Mouse (Mus musculus): Measurements from ENCODE around the gene Amy2a1. TPM values are rescaled to one million over a fixed set of nuclear protein-coding genes. Genes with fewer than 3 reads are reported as not detected.
"Not testable (repeated sequence)": the region's sequence is repeated elsewhere in the genome, so short reads cannot be mapped to it uniquely, and the experiment has no call there.

Amy2a1 gene
- not detected in 2 replicates for polyA plus RNA-seq (2016; fragmentation: Nextera tagmentation; extraction: Ambion mirVana)

- DNase-seq (ENCODE audit: low spot score); H3K4me3 ChIP-seq; H3K36me3 ChIP-seq; H3K27ac ChIP-seq; H3K27me3 ChIP-seq (ENCODE audit: insufficient read depth, poor library complexity, severe bottlenecking); H3K4me1 ChIP-seq; H3K9me3 ChIP-seq: not testable (repeated sequence)
- 86% methylated on average over 3 of the region's 3 CpGs for WGBS
Measured at GRCm38 (mm10) chr3:113532328-113532727, at the start of gene Amy2a1. Amy2a1 (minus strand) TSS chr3:113532428.

- Histone ChIP-seq H3K4me3 (no peak overlapping the region), H3K9me3 (no peaks in the 10 kb centered on the region), H3K27ac (no peak overlapping the region), H3K4me1 (no peaks in the 10 kb centered on the region), H3K27me3 (ENCODE audit: insufficient read depth, poor library complexity, severe bottlenecking) (no peaks in the 10 kb centered on the region), H3K36me3 (no peaks in the 10 kb centered on the region)
- 74% methylated on average over 4 of the region's 4 CpGs for whole genome bisulfite sequencing
- DNase-seq (ENCODE audit: low spot score) = no peak
Measured at GRCm38 (mm10) chr3:113574578-113574977, 42.4 kb upstream of the Amy2a1 start.

- no peaks in the 10 kb centered on the region for H3K9me3 ChIP-seq
- WGBS = 72% methylated on average over 2 of the region's 2 CpGs
- no peaks in the 10 kb centered on the region for H3K4me1 ChIP-seq
- no peaks in the 10 kb centered on the region for H3K36me3 ChIP-seq
- H3K4me3 ChIP-seq = no peak overlapping the region
- H3K27me3 ChIP-seq (ENCODE audit: insufficient read depth, poor library complexity, severe bottlenecking) = no peaks in the 10 kb centered on the region
- H3K27ac ChIP-seq = no peak overlapping the region
- DNase-seq (ENCODE audit: low spot score) = no peak
Measured at GRCm38 (mm10) chr3:113574138-113574537, 41.9 kb upstream of the Amy2a1 start.

- DNase-seq (ENCODE audit: low spot score) = no peak
- H3K27me3 ChIP-seq (ENCODE audit: insufficient read depth, poor library complexity, severe bottlenecking) = no peaks in the 10 kb centered on the region
- WGBS = 76% methylated on average over 3 of the region's 3 CpGs
- H3K9me3 ChIP-seq = no peaks in the 10 kb centered on the region
- no peak overlapping the region for H3K27ac ChIP-seq
- no peaks in the 10 kb centered on the region for H3K36me3 ChIP-seq
- no peaks in the 10 kb centered on the region for H3K4me1 ChIP-seq
- H3K4me3 ChIP-seq = no peak overlapping the region
Measured at GRCm38 (mm10) chr3:113572158-113572557, 39.9 kb upstream of the Amy2a1 start.

- H3K27ac ChIP-seq = no peak overlapping the region
- no peaks in the 10 kb centered on the region for H3K4me1 ChIP-seq
- no peak overlapping the region for H3K4me3 ChIP-seq
- no peaks in the 10 kb centered on the region for H3K27me3 ChIP-seq (ENCODE audit: insufficient read depth, poor library complexity, severe bottlenecking)
- no peaks in the 10 kb centered on the region for H3K36me3 ChIP-seq
- H3K9me3 ChIP-seq = no peaks in the 10 kb centered on the region
- DNase-seq (ENCODE audit: low spot score) = no peak
Measured at GRCm38 (mm10) chr3:113539692-113540091, 7.5 kb upstream of the Amy2a1 start.

Other genes starting within 250 kb of the Amy2a1 start
- gene Amy2a4, start 241.0 kb downstream of the Amy2a1 start, polyA plus RNA-seq (2016; fragmentation: Nextera tagmentation; extraction: Ambion mirVana) = not detected in 2 replicates
- gene Amy2a3, start 208.4 kb downstream of the Amy2a1 start, polyA plus RNA-seq (2016; fragmentation: Nextera tagmentation; extraction: Ambion mirVana) = not detected in 2 replicates
- gene Amy2a2, start 175.8 kb downstream of the Amy2a1 start, polyA plus RNA-seq (2016; fragmentation: Nextera tagmentation; extraction: Ambion mirVana) = not detected in 2 replicates
- 0.39 and 1.8 TPM in 2 replicates for gene Amy1, start 74.3 kb upstream of the Amy2a1 start, polyA plus RNA-seq (2016; fragmentation: Nextera tagmentation; extraction: Ambion mirVana)
- gene Rnpc3, start 97.7 kb upstream of the Amy2a1 start, polyA plus RNA-seq (2016; fragmentation: Nextera tagmentation; extraction: Ambion mirVana) = 24.9 and 26.9 TPM in 2 replicates

All from heart, embryonic 10.5 days (tissue).